Mouse (Mus musculus): ENCODE measurements around the gene Rmnd5a. TPM values are rescaled to one million over a fixed set of nuclear protein-coding genes. Genes with fewer than 3 reads are reported as not detected.
"Not testable (repeated sequence)": the region's sequence is repeated elsewhere in the genome, so short reads cannot be mapped to it uniquely, and the experiment has no call there.

Gene Rmnd5a
- 52.9 and 59.1 TPM in 2 replicates for polyA plus RNA-seq (2012; ENCODE audit: insufficient read depth, insufficient read length, missing spikeins)

GRCm38 (mm10) chr6:71440492-71441250, at the start of gene Rmnd5a:
Gene Rmnd5a, minus strand, starts transcription at chr6:71440637.
- Histone ChIP-seq H3K4me1 (ENCODE audit: control insufficient read depth, insufficient read depth, low read length) (peaks cover 45% of the 10 kb centered on the region), H3K4me3 (ENCODE audit: insufficient read depth, low read length) (peak within 1 kb of the TSS; percentile 70), H3K27ac (ENCODE audit: insufficient read depth, low read depth, low read length) (peak within 1 kb of the TSS; percentile 94)
- no peak for TF ChIP-seq POLR2A (IDR thresholded peaks at IDR 0.05; ENCODE audit: borderline replicate concordance, low read depth, low read length)
- TF ChIP-seq CTCF (IDR thresholded peaks at IDR 0.05; ENCODE audit: low read depth, low read length): peak; percentile 62

GRCm38 (mm10) chr6:71487966-71488365, 47.5 kb upstream of the Rmnd5a start:
- Histone ChIP-seq H3K4me3 (ENCODE audit: insufficient read depth, low read length) (no peak overlapping the region), H3K27ac (ENCODE audit: insufficient read depth, low read depth, low read length) (no peak overlapping the region), H3K4me1 (ENCODE audit: control insufficient read depth, insufficient read depth, low read length) (peaks cover 19% of the 10 kb centered on the region)
- TF ChIP-seq CTCF (IDR thresholded peaks at IDR 0.05; ENCODE audit: low read depth, low read length): no peak
- TF ChIP-seq POLR2A (IDR thresholded peaks at IDR 0.05; ENCODE audit: borderline replicate concordance, low read depth, low read length): no peak

GRCm38 (mm10) chr6:71486867-71487266, 46.4 kb upstream of the Rmnd5a start:
- Histone ChIP-seq H3K27ac (ENCODE audit: insufficient read depth, low read depth, low read length) (peak overlapping the region; percentile 15; the same call in 1 of the 2 replicates), H3K4me3 (ENCODE audit: insufficient read depth, low read length) (no peak overlapping the region), H3K4me1 (ENCODE audit: control insufficient read depth, insufficient read depth, low read length) (peaks cover 19% of the 10 kb centered on the region)
- TF ChIP-seq CTCF (IDR thresholded peaks at IDR 0.05; ENCODE audit: low read depth, low read length) (no peak), POLR2A (IDR thresholded peaks at IDR 0.05; ENCODE audit: borderline replicate concordance, low read depth, low read length) (no peak)

GRCm38 (mm10) chr6:71486226-71486625, 45.8 kb upstream of the Rmnd5a start:
- Histone ChIP-seq H3K4me3 (ENCODE audit: insufficient read depth, low read length) (no peak overlapping the region), H3K27ac (ENCODE audit: insufficient read depth, low read depth, low read length) (no peak overlapping the region), H3K4me1 (ENCODE audit: control insufficient read depth, insufficient read depth, low read length) (peaks cover 19% of the 10 kb centered on the region)
- TF ChIP-seq CTCF (IDR thresholded peaks at IDR 0.05; ENCODE audit: low read depth, low read length) (no peak), POLR2A (IDR thresholded peaks at IDR 0.05; ENCODE audit: borderline replicate concordance, low read depth, low read length) (no peak)

- TF ChIP-seq POLR2A (IDR thresholded peaks at IDR 0.05; ENCODE audit: borderline replicate concordance, low read depth, low read length): no peak
- no peak for TF ChIP-seq CTCF (IDR thresholded peaks at IDR 0.05; ENCODE audit: low read depth, low read length)
These were observed 44.8 kb upstream of the Rmnd5a start for GRCm38 (mm10) chr6:71485246-71485645.

GRCm38 (mm10) chr6:71481136-71481535, 40.7 kb upstream of the Rmnd5a start:
- TF ChIP-seq CTCF (IDR thresholded peaks at IDR 0.05; ENCODE audit: low read depth, low read length) (no peak), POLR2A (IDR thresholded peaks at IDR 0.05; ENCODE audit: borderline replicate concordance, low read depth, low read length) (no peak)
- no peak overlapping the region for H3K27ac ChIP-seq (ENCODE audit: insufficient read depth, low read depth, low read length)
- peaks cover 9% of the 10 kb centered on the region for H3K4me1 ChIP-seq (ENCODE audit: control insufficient read depth, insufficient read depth, low read length)
- no peak overlapping the region for H3K4me3 ChIP-seq (ENCODE audit: insufficient read depth, low read length)

More at GRCm38 (mm10) chr6:71485246-71485645, 44.8 kb upstream of the Rmnd5a start:
- H3K4me3 ChIP-seq (ENCODE audit: insufficient read depth, low read length): no peak overlapping the region
- no peak overlapping the region for H3K27ac ChIP-seq (ENCODE audit: insufficient read depth, low read depth, low read length)
- H3K4me1 ChIP-seq (ENCODE audit: control insufficient read depth, insufficient read depth, low read length): peaks cover 19% of the 10 kb centered on the region

GRCm38 (mm10) chr6:71480136-71480535, 39.7 kb upstream of the Rmnd5a start:
- Histone ChIP-seq H3K4me1 (ENCODE audit: control insufficient read depth, insufficient read depth, low read length) (peaks cover 9% of the 10 kb centered on the region), H3K27ac (ENCODE audit: insufficient read depth, low read depth, low read length) (no peak overlapping the region), H3K4me3 (ENCODE audit: insufficient read depth, low read length) (no peak overlapping the region)
- TF ChIP-seq POLR2A (IDR thresholded peaks at IDR 0.05; ENCODE audit: borderline replicate concordance, low read depth, low read length): no peak
- no peak for TF ChIP-seq CTCF (IDR thresholded peaks at IDR 0.05; ENCODE audit: low read depth, low read length)

GRCm38 (mm10) chr6:71479588-71479987, 39.2 kb upstream of the Rmnd5a start:
- H3K4me3 ChIP-seq (ENCODE audit: insufficient read depth, low read length); H3K4me1 ChIP-seq (ENCODE audit: control insufficient read depth, insufficient read depth, low read length); H3K27ac ChIP-seq (ENCODE audit: insufficient read depth, low read depth, low read length): not testable (repeated sequence)

GRCm38 (mm10) chr6:71478816-71479568, 38.6 kb upstream of the Rmnd5a start:
- H3K27ac ChIP-seq (ENCODE audit: insufficient read depth, low read depth, low read length); H3K4me1 ChIP-seq (ENCODE audit: control insufficient read depth, insufficient read depth, low read length); H3K4me3 ChIP-seq (ENCODE audit: insufficient read depth, low read length): not testable (repeated sequence)

- peaks cover 9% of the 10 kb centered on the region for H3K4me1 ChIP-seq (ENCODE audit: control insufficient read depth, insufficient read depth, low read length)
These were observed 36.3 kb upstream of the Rmnd5a start for GRCm38 (mm10) chr6:71476783-71477182.

More at GRCm38 (mm10) chr6:71476783-71477182, 36.3 kb upstream of the Rmnd5a start:
- no peak overlapping the region for H3K27ac ChIP-seq (ENCODE audit: insufficient read depth, low read depth, low read length)
- H3K4me3 ChIP-seq (ENCODE audit: insufficient read depth, low read length): no peak overlapping the region
- TF ChIP-seq POLR2A (IDR thresholded peaks at IDR 0.05; ENCODE audit: borderline replicate concordance, low read depth, low read length) (no peak), CTCF (IDR thresholded peaks at IDR 0.05; ENCODE audit: low read depth, low read length) (no peak)
